Mouse (Mus musculus) neural tube, embryonic 14.5 days (tissue): Measurements from ENCODE around the gene Polr2e. TPM values are rescaled to one million over a fixed set of nuclear protein-coding genes. Genes with fewer than 3 reads are reported as not detected.

Experiments
- ATAC-seq: fragments of 200-750 bp; cut with Nextera tagmentation; 2 replicates; pipeline ENCODE4 v1.8.0; 2017; ENCODE audit warnings: low read depth, mild to moderate bottlenecking, moderate TSS enrichment, moderate library complexity
- H3K27ac ChIP-seq: fragments of 300-500 bp; sonication (generic); 2 replicates; pipeline ENCODE4 v1.5.1; 2014; ENCODE audit warnings: low read depth, mild to moderate bottlenecking, control low read depth, low read length, moderate library complexity, mixed read lengths
- H3K27me3 ChIP-seq: fragments of 300-500 bp; sonication (generic); 2 replicates; pipeline ENCODE4 v1.6.1; 2014; ENCODE audit warnings: low read length; ENCODE audit not compliant: control insufficient read depth, insufficient read depth
- H3K36me3 ChIP-seq: fragments of 300-500 bp; sonication (generic); 2 replicates; pipeline ENCODE4 v1.6.1; 2014; ENCODE audit warnings: low read length, mixed read lengths; ENCODE audit not compliant: control insufficient read depth, insufficient read depth
- H3K4me1 ChIP-seq: fragments of 300-500 bp; sonication (generic); 2 replicates; pipeline ENCODE4 v1.6.1; 2014; ENCODE audit warnings: low read length; ENCODE audit not compliant: control insufficient read depth, insufficient read depth
- H3K4me2 ChIP-seq: fragments of 300-500 bp; sonication (generic); 2 replicates; pipeline ENCODE4 v1.6.1; 2014; ENCODE audit warnings: mild to moderate bottlenecking, low read depth, low read length, control low read depth
- H3K4me3 ChIP-seq: fragments of 300-500 bp; sonication (generic); 2 replicates; pipeline ENCODE4 v1.5.1; 2014; ENCODE audit warnings: low read depth, low read length, control low read depth, mixed read lengths
- H3K9ac ChIP-seq: fragments of 300-500 bp; sonication (generic); replicated peaks from 2 replicates; pipeline ENCODE4 v1.6.1; 2014; ENCODE audit warnings: low read depth, mild to moderate bottlenecking, control low read depth, low read length, mixed read lengths
- H3K9me3 ChIP-seq: fragments of 300-500 bp; sonication (generic); 2 replicates; pipeline ENCODE4 v1.6.1; 2016; ENCODE audit warnings: low read length; ENCODE audit not compliant: control insufficient read depth
- WGBS: fragments of 180-500 bp; shearing (Covaris S2); extraction: QIAGEN DNeasy Blood & Tissue Kit; methylation state at CpG from one replicate; pipeline ENCODE4 v1.1.7; 2014; 5-methylcytosine and 5-hydroxymethylcytosine counted together
- polyA plus RNA-seq: library from polyadenylated mRNA; unstranded; fragments of >200 nt; fragmentation: Nextera tagmentation; extraction: Ambion mirVana; gene quantifications from 2 replicates; pipeline ENCODE4 v1.2.1, GENCODE M21; 2014

Polr2e gene
- polyA plus RNA-seq, 1 experiment from 2014 or later, result 145 TPM

DNA sequence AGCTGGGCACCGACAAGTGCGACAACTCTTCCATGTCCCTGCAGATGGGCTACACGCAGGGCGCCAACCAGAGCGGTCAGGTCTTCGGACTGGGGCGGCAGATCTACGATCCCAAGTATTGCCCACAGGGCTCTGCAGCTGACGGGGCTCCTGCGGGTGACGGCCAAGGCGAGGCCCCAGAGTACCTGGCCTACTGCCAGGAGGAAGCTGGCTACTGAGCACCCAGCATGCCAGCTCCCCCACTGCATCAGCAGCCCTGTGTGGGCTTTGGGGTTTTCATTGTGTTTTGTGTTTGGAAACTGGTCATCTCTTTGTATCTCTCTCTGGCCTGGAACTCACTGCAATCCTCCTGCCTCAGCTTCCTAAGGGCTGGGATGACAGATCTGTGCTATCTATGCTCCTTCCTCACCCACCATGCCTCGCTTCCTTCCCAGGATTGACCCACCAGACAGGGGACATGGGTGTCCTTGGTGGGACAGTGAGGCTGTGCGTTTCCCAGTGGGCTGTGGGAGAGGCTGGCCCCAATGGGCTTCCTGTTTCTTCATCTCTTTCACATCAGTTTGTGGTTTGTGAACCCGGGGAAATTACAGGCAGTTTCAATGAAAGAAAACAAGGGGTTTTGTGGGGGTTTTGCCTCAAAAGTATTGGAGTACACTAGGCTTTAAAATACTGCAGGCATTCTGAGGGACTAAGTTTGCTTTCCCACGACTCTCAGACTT is 45.0 kb downstream of the Polr2e start:
- H3K36me3 ChIP-seq, result no peaks in the 10 kb centered on the region
- WGBS, result 78% methylated on average over 16 of the region's 16 CpGs
- ATAC-seq, result no peak
- no peak overlapping the region for H3K4me2 ChIP-seq
- H3K27me3 ChIP-seq, result peaks cover 7% of the 10 kb centered on the region
- no peak overlapping the region for H3K9ac ChIP-seq
- no peak overlapping the region for H3K4me3 ChIP-seq
- 0 out of 2 replicates have a peak, but pooled peaks cover 3% of the 10 kb centered on the region for H3K9me3 ChIP-seq
- H3K4me1 ChIP-seq, result peaks cover 8% of the 10 kb centered on the region
- H3K27ac ChIP-seq, result no peak overlapping the region

DNA sequence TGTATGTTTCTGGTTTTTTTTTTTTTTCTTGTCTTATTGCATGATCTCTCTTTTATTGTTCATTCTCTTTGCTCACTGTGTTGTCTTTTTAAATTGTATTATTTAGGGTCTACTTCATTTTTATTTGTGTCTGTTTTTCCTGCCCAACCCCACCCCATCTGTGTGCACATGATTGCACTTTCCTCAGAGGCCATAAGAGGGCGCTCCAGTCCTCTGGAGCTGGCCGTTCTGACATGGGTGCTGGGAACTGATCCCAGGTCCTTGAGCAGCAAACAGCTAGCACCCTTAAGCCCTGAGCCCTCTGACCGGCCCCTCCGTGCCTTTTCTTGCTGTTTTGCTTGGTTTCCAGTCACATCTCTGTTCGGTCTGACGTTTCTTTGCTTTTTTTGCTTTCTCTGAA is 48.0 kb downstream of the Polr2e start:
- H3K4me1 ChIP-seq, result 0 out of 2 replicates have a peak, but pooled peaks cover 3% of the 10 kb centered on the region
- WGBS, result 87% methylated on average over 6 of the region's 6 CpGs
- 0 out of 2 replicates have a peak, but pooled peaks cover 3% of the 10 kb centered on the region for H3K9me3 ChIP-seq
- H3K9ac ChIP-seq, result no peak overlapping the region
- no peak for ATAC-seq
- no peak overlapping the region for H3K27ac ChIP-seq
- H3K4me2 ChIP-seq, result no peak overlapping the region
- H3K4me3 ChIP-seq, result no peak overlapping the region
- no peaks in the 10 kb centered on the region for H3K36me3 ChIP-seq
- H3K27me3 ChIP-seq, result peaks cover 25% of the 10 kb centered on the region

DNA sequence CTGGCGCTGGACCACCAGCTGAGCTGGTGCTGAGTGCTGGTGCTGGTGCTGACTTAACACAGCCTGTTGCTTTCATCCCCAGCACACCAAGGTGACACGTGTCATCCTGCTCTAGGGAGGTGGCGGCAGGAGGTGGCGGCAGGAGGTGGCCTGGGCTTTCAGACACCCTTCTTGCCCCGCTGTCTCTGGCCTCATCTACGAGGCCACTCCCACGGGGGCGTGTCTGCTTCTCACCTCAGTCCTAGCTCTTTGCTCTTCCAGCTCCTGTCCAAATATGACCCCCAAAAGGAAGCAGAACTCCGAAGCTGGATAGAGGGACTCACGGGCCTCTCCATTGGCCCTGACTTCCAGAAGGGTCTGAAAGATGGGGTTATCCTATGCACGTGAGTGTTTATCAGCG is 48.5 kb downstream of the Polr2e start:
- no peak overlapping the region for H3K9ac ChIP-seq
- WGBS, result 51% methylated on average over 12 of the region's 12 CpGs
- peaks cover 25% of the 10 kb centered on the region for H3K27me3 ChIP-seq
- ATAC-seq, result no peak
- H3K4me3 ChIP-seq, result no peak overlapping the region
- H3K9me3 ChIP-seq, result 0 out of 2 replicates have a peak, but pooled peaks cover 3% of the 10 kb centered on the region
- H3K4me2 ChIP-seq, result no peak overlapping the region
- H3K27ac ChIP-seq, result no peak overlapping the region
- H3K36me3 ChIP-seq, result no peaks in the 10 kb centered on the region
- peaks cover 7% of the 10 kb centered on the region for H3K4me1 ChIP-seq

DNA sequence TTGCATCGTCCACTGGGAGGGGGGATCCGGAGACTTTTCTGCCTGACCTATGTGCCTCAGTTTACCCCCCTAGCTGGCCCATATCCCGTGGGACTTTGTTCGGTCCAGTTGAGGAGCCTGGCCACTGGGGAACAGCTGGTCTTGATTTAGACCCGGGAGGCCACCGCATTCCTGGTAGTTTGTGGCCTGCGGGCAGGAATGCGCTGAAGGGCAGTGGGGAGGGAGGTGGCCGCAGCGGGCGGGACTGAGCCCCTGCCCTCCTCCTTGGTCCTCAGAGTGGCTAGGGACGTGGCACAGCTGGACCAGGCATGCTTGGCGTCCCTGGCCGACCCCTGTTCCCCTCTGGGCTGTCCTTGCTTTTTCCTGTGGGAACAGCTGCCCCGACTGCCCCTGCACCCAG is 49.7 kb downstream of the Polr2e start:
- peak overlapping the region; percentile 45; the same call in 1 of the 2 replicates for H3K4me2 ChIP-seq
- H3K4me1 ChIP-seq, result peaks cover 9% of the 10 kb centered on the region
- no peak overlapping the region for H3K27ac ChIP-seq
- H3K4me3 ChIP-seq, result peak overlapping the region; percentile 38; the same call in 1 of the 2 replicates
- 0 out of 2 replicates have a peak, but pooled peaks cover 3% of the 10 kb centered on the region for H3K9me3 ChIP-seq
- peaks cover 25% of the 10 kb centered on the region for H3K27me3 ChIP-seq
- no peak overlapping the region for H3K9ac ChIP-seq
- no peak for ATAC-seq
- WGBS, result 21% methylated on average over 15 of the region's 15 CpGs
- H3K36me3 ChIP-seq, result no peaks in the 10 kb centered on the region

DNA sequence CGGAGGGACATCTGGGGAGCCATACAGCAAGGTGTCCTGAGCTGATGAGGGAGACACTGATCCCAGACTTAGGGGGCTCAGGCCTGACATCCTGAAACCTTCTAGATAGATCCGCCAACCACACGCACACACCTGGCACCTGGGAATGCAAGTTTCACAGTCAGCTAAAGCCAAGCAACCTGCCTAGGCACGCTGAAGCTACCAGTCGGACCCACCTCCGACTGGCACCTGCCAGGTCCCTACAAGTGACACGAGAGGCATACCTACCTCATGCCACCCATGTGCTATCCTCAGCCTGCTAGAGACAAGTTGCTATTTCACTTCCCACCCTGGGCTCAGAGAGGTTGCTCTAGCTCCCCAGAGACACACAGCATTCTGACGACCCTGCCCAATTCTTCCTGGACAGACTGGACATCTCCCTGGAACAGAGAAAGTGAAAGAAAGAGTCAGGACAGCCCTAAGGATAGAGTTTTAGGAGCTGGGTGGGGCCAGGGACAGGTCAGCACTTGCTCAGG is 50.3 kb downstream of the Polr2e start:
- Histone ChIP-seq H3K27ac (no peak overlapping the region), H3K27me3 (peaks cover 25% of the 10 kb centered on the region), H3K4me2 (peak overlapping the region; percentile 45), H3K9me3 (0 out of 2 replicates have a peak, but pooled peaks cover 3% of the 10 kb centered on the region), H3K9ac (no peak overlapping the region), H3K36me3 (no peaks in the 10 kb centered on the region), H3K4me1 (peaks cover 9% of the 10 kb centered on the region), H3K4me3 (peak overlapping the region; percentile 38)
- WGBS, result 31% methylated on average over 8 of the region's 8 CpGs
- no peak for ATAC-seq

DNA sequence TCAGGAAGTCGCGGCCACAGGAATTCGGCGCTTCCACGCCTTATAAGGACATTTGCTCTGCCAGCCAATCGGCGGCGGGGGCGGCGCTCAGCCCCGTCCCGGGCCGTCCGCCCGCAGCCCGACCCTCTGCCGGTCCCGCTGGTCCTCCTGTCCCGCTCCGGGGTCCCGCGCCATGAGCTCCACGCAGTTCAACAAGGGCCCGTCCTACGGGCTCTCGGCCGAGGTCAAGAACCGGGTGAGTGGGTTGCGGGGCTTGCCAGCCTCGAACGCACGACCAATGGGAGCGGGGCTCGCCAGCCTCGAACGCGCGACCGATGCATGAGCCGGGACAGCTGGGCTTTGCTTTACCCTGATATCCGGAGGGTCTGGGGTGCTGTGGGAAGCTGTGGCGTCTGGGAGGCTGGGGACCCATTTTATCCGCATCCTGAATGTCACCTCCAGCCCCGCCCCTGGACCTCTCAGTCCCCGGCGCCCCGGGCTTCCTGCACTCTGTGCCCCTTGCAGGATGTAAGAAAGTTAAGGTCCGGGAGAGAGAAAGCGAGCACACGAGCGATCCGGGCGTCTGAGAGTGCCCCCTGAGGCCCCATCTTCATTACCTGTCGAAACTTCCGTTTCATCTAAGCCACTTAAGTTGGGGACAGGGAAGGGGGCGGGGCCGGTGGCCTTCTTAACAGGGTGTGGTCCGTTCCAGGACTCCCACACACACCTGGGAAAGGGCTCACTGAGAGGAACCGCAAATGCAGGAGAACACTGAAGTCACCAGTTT is 50.9 kb downstream of the Polr2e start, which contains the start of gene Cnn2:
Cnn2 (plus strand) TSS at position 79 of the 766 bp plus-strand sequence.
- WGBS, result 1% methylated on average over 58 of the region's 59 CpGs
- Histone ChIP-seq H3K36me3 (no peaks in the 10 kb centered on the region), H3K4me1 (peaks cover 9% of the 10 kb centered on the region), H3K4me2 (peak within 1 kb of the TSS; percentile 45), H3K9ac (peak within 1 kb of the TSS; percentile 48), H3K9me3 (0 out of 2 replicates have a peak, but pooled peaks cover 3% of the 10 kb centered on the region), H3K27me3 (peaks cover 25% of the 10 kb centered on the region), H3K27ac (no peak within 1 kb of the TSS), H3K4me3 (peak within 1 kb of the TSS; percentile 38)
- ATAC-seq, result no peak

DNA sequence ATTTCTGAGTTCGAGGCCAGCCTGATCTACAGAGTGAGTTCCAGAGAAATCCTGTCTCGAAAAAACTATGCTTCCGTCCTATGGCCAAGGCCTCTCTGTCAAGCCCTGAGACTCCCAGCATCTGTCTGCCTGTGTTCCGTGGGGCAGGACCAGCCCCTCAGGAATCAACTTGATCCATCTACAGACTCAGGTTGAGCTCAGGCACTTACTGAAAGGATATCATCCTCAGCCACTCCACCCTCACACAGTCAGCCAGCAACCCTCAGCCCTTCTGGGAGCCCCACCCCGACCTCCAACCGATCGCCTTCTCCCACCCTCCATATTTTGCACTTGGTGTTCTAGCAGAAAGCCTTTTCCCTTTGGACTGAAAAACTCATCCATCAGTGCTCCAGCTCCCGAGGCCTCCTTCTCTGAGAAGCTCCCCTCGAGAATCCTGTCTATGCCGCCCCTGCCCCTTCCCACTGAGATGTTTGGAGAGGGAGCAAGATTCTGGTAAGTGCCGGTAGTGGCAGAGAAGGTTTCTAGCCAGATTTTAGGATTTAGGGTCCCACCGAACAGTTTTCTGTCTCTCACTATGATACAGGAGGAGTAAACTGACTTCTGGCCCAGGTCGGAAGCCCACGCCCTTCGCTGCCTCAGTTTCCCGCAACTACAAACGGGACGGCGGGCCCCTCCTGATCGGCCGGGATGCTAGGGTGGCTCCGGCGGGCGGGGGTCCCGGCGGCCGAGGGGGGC is 51.7 kb downstream of the Polr2e start:
- H3K4me1 ChIP-seq, result peaks cover 16% of the 10 kb centered on the region
- peaks cover 25% of the 10 kb centered on the region for H3K27me3 ChIP-seq
- WGBS, result 12% methylated on average over 27 of the region's 27 CpGs
- H3K9me3 ChIP-seq, result 0 out of 2 replicates have a peak, but pooled peaks cover 3% of the 10 kb centered on the region
- H3K27ac ChIP-seq, result no peak overlapping the region
- no peaks in the 10 kb centered on the region for H3K36me3 ChIP-seq
- H3K4me3 ChIP-seq, result peak overlapping the region; percentile 38
- ATAC-seq, result no peak
- H3K4me2 ChIP-seq, result peak overlapping the region; percentile 45
- H3K9ac ChIP-seq, result peak overlapping the region; percentile 48

DNA sequence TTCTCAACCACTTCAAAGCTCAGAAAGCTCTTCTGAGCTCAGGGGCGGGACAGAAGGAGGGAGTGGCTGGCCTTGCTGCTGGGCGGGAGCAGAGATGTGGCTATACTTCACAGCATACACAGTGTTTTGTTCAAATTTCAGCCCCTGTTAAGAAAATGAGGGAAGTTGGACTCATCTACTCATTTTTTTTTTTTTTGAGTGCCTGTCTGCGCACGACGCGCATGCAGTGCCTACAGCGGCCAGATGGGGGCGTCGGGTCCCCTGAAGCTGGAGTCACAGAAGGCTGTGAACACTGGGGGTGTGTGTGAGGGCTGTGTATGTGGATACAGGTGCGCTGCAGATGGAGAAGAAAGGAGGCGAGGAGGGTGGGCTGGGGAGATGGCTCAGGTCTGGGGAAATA is 52.6 kb downstream of the Polr2e start:
- Histone ChIP-seq H3K4me1 (peaks cover 23% of the 10 kb centered on the region), H3K27ac (no peak overlapping the region), H3K9me3 (0 out of 2 replicates have a peak, but pooled peaks cover 3% of the 10 kb centered on the region), H3K9ac (no peak overlapping the region; the same call in 1 of the 2 replicates), H3K36me3 (no peaks in the 10 kb centered on the region), H3K27me3 (peaks cover 25% of the 10 kb centered on the region), H3K4me2 (peak overlapping the region; percentile 3; the same call in 1 of the 2 replicates), H3K4me3 (no peak overlapping the region)
- ATAC-seq, result no peak
- 5% methylated on average over 11 of the region's 11 CpGs for WGBS
